Mouse (Mus musculus) spleen, adult 10 weeks (tissue): ENCODE results near the gene Iqcf3. TPM values are rescaled to one million over a fixed set of nuclear protein-coding genes. Genes with fewer than 3 reads are reported as not detected.

Source experiments
- polyA plus RNA-seq: library from polyadenylated mRNA; stranded (reverse); fragments of 350-450 nt; fragmentation: Illumina TruSeq; extraction: RNeasy Lipid Tissue Mini Kit (QIAGEN cat#74804); gene quantifications from one replicate; pipeline ENCODE4 v1.2.3, GENCODE M21; 2015; ENCODE audit warnings: low replicate concordance; ENCODE audit not compliant: insufficient read depth

Gene Iqcf3
- not detected for polyA plus RNA-seq

GRCm38 (mm10) chr9:106561531-106561930, at the start of gene Iqcf3:
Gene Iqcf3, minus strand, starts transcription at chr9:106561631.

GRCm38 (mm10) chr9:106570896-106571295, 9.5 kb upstream of the Iqcf3 start, which contains the start of gene Iqcf4:
Gene Iqcf4, minus strand, starts transcription at chr9:106570996.

GRCm38 (mm10) chr9:106514273-106514672, 47.2 kb downstream of the Iqcf3 start, which contains the start of gene Iqcf5:
Gene Iqcf5, plus strand, starts transcription at chr9:106514573.

GRCm38 (mm10) chr9:106499667-106500066, 61.8 kb downstream of the Iqcf3 start, which contains the start of gene Iqcf1:
Gene Iqcf1, plus strand, starts transcription at chr9:106499967.

GRCm38 (mm10) chr9:106476924-106477484, 84.4 kb downstream of the Iqcf3 start, which contains the start of gene Parp3:
Gene Parp3, minus strand, starts transcription at chr9:106476949.

GRCm38 (mm10) chr9:106475663-106476001, 85.8 kb downstream of the Iqcf3 start, which contains the start of gene Rrp9:
Gene Rrp9, plus strand, starts transcription at chr9:106475963.

GRCm38 (mm10) chr9:106465571-106466200, 95.7 kb downstream of the Iqcf3 start, which contains the start of gene Gpr62:
Gene Gpr62, minus strand, starts transcription at chr9:106465938.

GRCm38 (mm10) chr9:106453271-106454070, 108.0 kb downstream of the Iqcf3 start, which contains the start of gene Pcbp4:
Gene Pcbp4, plus strand, starts transcription at chr9:106453291.

Other genes starting within 250 kb of the Iqcf3 start
- 29.6 TPM for gene Dusp7, start 193.0 kb downstream of the Iqcf3 start, polyA plus RNA-seq
- 347 TPM for gene Rpl29, start 132.2 kb downstream of the Iqcf3 start, polyA plus RNA-seq
- gene Acy1, start 123.3 kb downstream of the Iqcf3 start, polyA plus RNA-seq, result 5.5 TPM
- 19.7 TPM for gene Abhd14b, start 114.2 kb downstream of the Iqcf3 start, polyA plus RNA-seq
- gene Abhd14a, start 114.0 kb downstream of the Iqcf3 start, polyA plus RNA-seq, result 5.2 TPM
- 2.1 TPM for gene Pcbp4, start 108.3 kb downstream of the Iqcf3 start, polyA plus RNA-seq
- gene Gpr62, start 95.7 kb downstream of the Iqcf3 start, polyA plus RNA-seq, result not detected
- 23.6 TPM for gene Rrp9, start 85.7 kb downstream of the Iqcf3 start, polyA plus RNA-seq
- gene Parp3, start 84.7 kb downstream of the Iqcf3 start, polyA plus RNA-seq, result 53.9 TPM
- gene Iqcf1, start 61.7 kb downstream of the Iqcf3 start, polyA plus RNA-seq, result not detected
- not detected for gene Iqcf5, start 47.1 kb downstream of the Iqcf3 start, polyA plus RNA-seq
- not detected for gene Iqcf4, start 9.4 kb upstream of the Iqcf3 start, polyA plus RNA-seq
- not detected for gene Iqcf6, start 65.0 kb upstream of the Iqcf3 start, polyA plus RNA-seq
- gene Grm2, start 94.5 kb upstream of the Iqcf3 start, polyA plus RNA-seq, result not detected
- gene Tex264, start 124.3 kb upstream of the Iqcf3 start, polyA plus RNA-seq, result 25.8 TPM
- gene Rad54l2, start 227.6 kb upstream of the Iqcf3 start, polyA plus RNA-seq, result 16.4 TPM